Mouse (Mus musculus) limb, embryonic 11.5 days (tissue): ENCODE measurements around the gene Kif13a. TPM values are rescaled to one million over a fixed set of nuclear protein-coding genes. Genes with fewer than 3 reads are reported as not detected.

ENCODE experiments used
- ATAC-seq: fragments of 200-750 bp; cut with Nextera tagmentation; 2 replicates; pipeline ENCODE4 v1.8.0; 2017; ENCODE audit warnings: low read depth; ENCODE audit not compliant: insufficient number of reproducible peaks, low FRiP score, low TSS enrichment
- DNase-seq: peaks from one replicate; pipeline ENCODE4 v3.0.0-alpha.2; 2015; ENCODE audit warnings: low spot score
- H3K27ac ChIP-seq: fragments of 300-500 bp; sonication (generic); replicated peaks from 2 replicates; pipeline ENCODE4 v1.5.1; 2014; ENCODE audit warnings: low read depth, mild to moderate bottlenecking, low read length
- H3K27me3 ChIP-seq: fragments of 300-500 bp; sonication (generic); 2 replicates; pipeline ENCODE4 v1.6.1; 2014; ENCODE audit warnings: mild to moderate bottlenecking, low read length, mixed read lengths; ENCODE audit not compliant: control insufficient read depth, insufficient read depth
- H3K36me3 ChIP-seq: fragments of 300-500 bp; sonication (generic); 2 replicates; pipeline ENCODE4 v1.6.1; 2014; ENCODE audit warnings: mild to moderate bottlenecking, low read length, moderate library complexity, mixed read lengths; ENCODE audit not compliant: control insufficient read depth, insufficient read depth
- H3K4me1 ChIP-seq: fragments of 300-500 bp; sonication (generic); 2 replicates; pipeline ENCODE4 v1.6.1; 2014; ENCODE audit warnings: low read length, mixed read lengths; ENCODE audit not compliant: control insufficient read depth, insufficient read depth
- H3K4me2 ChIP-seq: fragments of 300-500 bp; sonication (generic); 2 replicates; pipeline ENCODE4 v1.6.1; 2014; ENCODE audit warnings: low read depth, mild to moderate bottlenecking, moderate library complexity; ENCODE audit not compliant: severe bottlenecking
- H3K4me3 ChIP-seq: fragments of 300-500 bp; sonication (generic); 2 replicates; pipeline ENCODE4 v1.5.1; 2014; ENCODE audit warnings: low read depth, low read length
- H3K9ac ChIP-seq: fragments of 300-500 bp; sonication (generic); 2 replicates; pipeline ENCODE4 v1.6.1; 2014; ENCODE audit warnings: mild to moderate bottlenecking, low read length
- H3K9me3 ChIP-seq: fragments of 300-500 bp; sonication (generic); 2 replicates; pipeline ENCODE4 v1.6.1; 2016; ENCODE audit warnings: low read length; ENCODE audit not compliant: control insufficient read depth
- WGBS: fragments of 180-500 bp; shearing (Covaris S2); extraction: QIAGEN DNeasy Blood & Tissue Kit; methylation state at CpG from one replicate; pipeline ENCODE4 v1.1.7; 2014; 5-methylcytosine and 5-hydroxymethylcytosine counted together
- polyA plus RNA-seq: library from polyadenylated mRNA; unstranded; fragments of >200 nt; fragmentation: Nextera tagmentation; extraction: Ambion mirVana; gene quantifications from 2 replicates; pipeline ENCODE4 v1.2.1, GENCODE M21; 2014

The Kif13a gene
- polyA plus RNA-seq, 1 experiment from 2014 or later, result 14.2 TPM

DNA sequence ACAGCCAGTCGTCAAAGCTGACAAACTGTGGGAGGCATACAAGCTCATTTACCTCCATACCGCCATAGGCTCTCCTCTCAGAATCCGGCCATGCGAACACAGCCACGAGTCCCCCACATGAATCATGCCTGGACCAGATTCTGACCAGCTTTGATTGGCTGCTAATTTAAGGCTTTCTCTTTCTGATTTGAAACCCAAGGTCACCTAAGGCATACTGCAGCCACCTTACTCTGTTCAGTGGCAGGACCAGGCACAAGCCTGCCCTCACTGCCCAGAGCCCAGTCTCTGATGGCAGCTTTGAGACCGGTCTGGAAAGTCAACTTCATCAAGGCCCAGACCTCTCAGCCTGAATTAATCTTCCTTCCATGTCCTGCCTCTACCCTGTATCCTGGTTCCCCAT lies 17.7 kb downstream of the Kif13a start:
- no peak overlapping the region for H3K4me3 ChIP-seq
- no peak overlapping the region for H3K4me2 ChIP-seq
- H3K27me3 ChIP-seq, result no peaks in the 10 kb centered on the region
- H3K27ac ChIP-seq, result no peak overlapping the region
- H3K4me1 ChIP-seq, result no peaks in the 10 kb centered on the region
- WGBS, result 74% methylated on average over 6 of the region's 6 CpGs
- DNase-seq (no peak), ATAC-seq (no peak)
- no peaks in the 10 kb centered on the region for H3K36me3 ChIP-seq
- H3K9me3 ChIP-seq, result no peaks in the 10 kb centered on the region
- no peak overlapping the region for H3K9ac ChIP-seq

DNA sequence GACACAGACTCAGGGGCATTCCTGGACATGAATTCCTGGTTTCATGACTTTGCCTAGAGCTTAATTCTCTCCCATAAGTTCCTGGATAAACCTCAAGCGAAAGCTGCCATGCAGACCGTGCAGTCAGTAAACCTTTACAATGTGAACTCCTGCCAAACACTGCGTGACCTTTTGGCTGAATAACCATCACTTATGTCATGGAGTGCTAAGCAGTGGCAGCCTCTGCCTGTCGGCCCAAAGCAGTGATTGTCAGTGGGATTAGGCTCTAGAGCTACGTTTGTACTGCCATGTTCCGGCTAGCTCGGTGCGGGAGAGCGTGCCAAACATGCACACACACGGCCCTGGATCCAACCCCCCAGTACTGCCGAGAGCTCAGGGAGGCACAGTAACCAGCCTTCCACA lies 18.6 kb downstream of the Kif13a start:
- H3K4me1 ChIP-seq, result no peaks in the 10 kb centered on the region
- no peak overlapping the region for H3K4me2 ChIP-seq
- H3K27ac ChIP-seq, result no peak overlapping the region
- DNase-seq (no peak), ATAC-seq (no peak)
- H3K9ac ChIP-seq, result no peak overlapping the region
- WGBS, result 59% methylated on average over 11 of the region's 11 CpGs
- H3K4me3 ChIP-seq, result no peak overlapping the region
- no peaks in the 10 kb centered on the region for H3K27me3 ChIP-seq
- H3K36me3 ChIP-seq, result no peaks in the 10 kb centered on the region
- H3K9me3 ChIP-seq, result no peaks in the 10 kb centered on the region

DNA sequence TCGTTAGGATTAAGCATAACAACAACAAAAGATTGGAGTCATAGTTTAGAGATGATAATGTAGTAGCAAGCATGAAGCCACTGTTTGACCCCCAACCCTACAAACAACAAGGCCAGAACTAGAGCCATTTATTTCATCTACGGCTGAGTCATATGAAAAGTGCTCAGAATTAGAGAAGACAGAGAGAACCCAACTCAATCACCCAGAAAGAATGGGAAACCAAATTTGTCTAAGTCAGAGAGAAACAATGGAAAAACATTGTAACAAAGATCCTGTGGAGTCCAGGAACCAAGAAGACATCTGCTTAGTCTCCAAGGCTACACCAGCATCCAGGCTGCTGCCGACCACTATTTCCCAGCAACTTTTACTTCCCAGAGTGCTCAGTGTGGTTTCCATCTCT lies 19.7 kb downstream of the Kif13a start:
- H3K27ac ChIP-seq, result no peak overlapping the region
- no peak for DNase-seq
- H3K4me1 ChIP-seq, result no peaks in the 10 kb centered on the region
- H3K9me3 ChIP-seq, result no peaks in the 10 kb centered on the region
- no peak overlapping the region for H3K4me3 ChIP-seq
- H3K9ac ChIP-seq, result no peak overlapping the region
- H3K4me2 ChIP-seq, result no peak overlapping the region
- ATAC-seq, result no peak
- 82% methylated on average over 3 of the region's 3 CpGs for WGBS
- no peaks in the 10 kb centered on the region for H3K36me3 ChIP-seq
- H3K27me3 ChIP-seq, result no peaks in the 10 kb centered on the region

DNA sequence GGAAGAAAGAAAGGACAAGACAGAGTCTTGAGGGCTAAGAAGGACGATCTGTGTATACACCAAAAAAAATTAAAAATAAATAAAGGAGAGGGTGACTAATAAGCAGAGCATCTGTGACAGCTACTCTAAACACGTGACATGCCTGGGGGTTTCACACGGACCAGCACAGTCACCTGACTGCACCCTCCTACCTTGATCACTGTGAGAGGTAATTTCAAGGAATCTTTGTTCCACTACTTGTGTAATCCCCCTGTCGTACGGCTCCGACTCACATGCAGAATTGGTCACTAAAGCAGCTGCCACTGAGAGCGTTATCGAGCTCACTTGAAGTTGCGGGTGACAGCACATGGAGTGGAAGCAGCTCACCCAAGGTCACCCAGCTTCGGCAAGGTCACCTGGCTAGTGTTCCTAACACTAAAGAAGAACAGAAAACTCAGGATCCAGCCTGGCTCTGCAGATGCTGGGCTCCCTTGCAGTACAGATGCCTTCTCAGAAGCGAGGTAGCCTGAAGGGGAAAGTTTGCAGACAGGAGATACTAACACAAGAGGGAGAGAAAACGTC lies 20.6 kb downstream of the Kif13a start:
- H3K36me3 ChIP-seq, result no peaks in the 10 kb centered on the region
- no peaks in the 10 kb centered on the region for H3K27me3 ChIP-seq
- WGBS, result 76% methylated on average over 12 of the region's 12 CpGs
- no peak overlapping the region for H3K4me3 ChIP-seq
- H3K9ac ChIP-seq, result no peak overlapping the region
- DNase-seq (no peak), ATAC-seq (no peak)
- no peaks in the 10 kb centered on the region for H3K9me3 ChIP-seq
- H3K4me1 ChIP-seq, result no peaks in the 10 kb centered on the region
- H3K27ac ChIP-seq, result no peak overlapping the region
- H3K4me2 ChIP-seq, result no peak overlapping the region

- H3K27me3 ChIP-seq, result no peaks in the 10 kb centered on the region
- no peaks in the 10 kb centered on the region for H3K36me3 ChIP-seq
- ATAC-seq (no peak), DNase-seq (no peak)
- 79% methylated on average over 2 of the region's 2 CpGs for WGBS
- no peak overlapping the region for H3K9ac ChIP-seq
- no peak overlapping the region for H3K4me3 ChIP-seq
- no peak overlapping the region for H3K27ac ChIP-seq
- H3K4me1 ChIP-seq, result no peaks in the 10 kb centered on the region
- no peak overlapping the region for H3K4me2 ChIP-seq
- no peaks in the 10 kb centered on the region for H3K9me3 ChIP-seq
Observed at GRCm38 (mm10) chr13:46908387-46908786, 21.3 kb downstream of the Kif13a start.

- Histone ChIP-seq H3K4me3 (no peak overlapping the region), H3K9me3 (no peaks in the 10 kb centered on the region), H3K4me2 (no peak overlapping the region), H3K9ac (no peak overlapping the region), H3K4me1 (no peaks in the 10 kb centered on the region), H3K27me3 (no peaks in the 10 kb centered on the region), H3K36me3 (no peaks in the 10 kb centered on the region), H3K27ac (no peak overlapping the region)
- no peak for ATAC-seq
- WGBS, result 88% methylated on average over 10 of the region's 10 CpGs
- DNase-seq, result no peak
Observed at GRCm38 (mm10) chr13:46907861-46908260, 21.8 kb downstream of the Kif13a start.

DNA sequence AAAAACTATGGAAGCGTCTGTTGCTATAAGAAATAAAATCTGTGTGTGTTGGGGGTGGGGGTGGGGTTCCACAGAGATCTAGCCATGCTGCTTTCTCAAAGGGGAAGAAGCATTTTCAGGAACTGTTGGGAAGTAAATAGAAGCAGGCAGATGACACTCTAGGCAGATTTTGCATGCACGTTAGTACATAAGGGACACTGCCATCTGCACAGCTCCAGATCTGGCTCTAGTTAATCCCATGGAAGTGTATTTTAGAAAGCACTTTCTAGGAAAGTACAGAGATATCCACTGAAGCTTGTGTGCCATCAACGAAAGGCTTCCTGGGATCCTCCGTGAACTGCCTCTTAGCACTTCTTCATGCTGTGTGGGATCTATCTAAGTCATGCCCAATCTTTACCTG lies 22.6 kb downstream of the Kif13a start:
- Histone ChIP-seq H3K36me3 (no peaks in the 10 kb centered on the region), H3K27me3 (no peaks in the 10 kb centered on the region), H3K4me3 (no peak overlapping the region), H3K27ac (no peak overlapping the region), H3K9ac (no peak overlapping the region), H3K4me2 (no peak overlapping the region), H3K4me1 (no peaks in the 10 kb centered on the region), H3K9me3 (no peaks in the 10 kb centered on the region)
- no peak for DNase-seq
- 93% methylated on average over 4 of the region's 4 CpGs for WGBS
- no peak for ATAC-seq

DNA sequence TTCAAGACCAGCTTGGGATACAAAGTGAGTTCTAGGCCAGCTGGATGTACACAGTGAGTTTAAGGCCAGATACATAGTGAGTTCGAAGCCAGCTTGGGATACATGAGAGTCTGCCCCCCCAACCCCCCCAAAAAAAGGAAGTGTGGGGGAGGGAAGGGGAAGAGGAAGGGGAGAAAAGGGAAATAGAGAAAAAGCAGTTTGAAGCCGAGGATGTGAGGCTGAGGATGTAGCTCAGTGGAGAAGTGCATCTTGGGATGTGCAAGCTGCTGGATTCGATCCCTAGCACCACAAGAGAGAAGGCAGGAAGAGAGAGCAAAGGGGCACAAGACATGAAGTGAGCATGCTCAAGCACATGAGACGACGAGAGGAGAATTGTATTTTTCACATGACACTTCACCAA lies 23.7 kb downstream of the Kif13a start:
- no peak overlapping the region for H3K9ac ChIP-seq
- H3K4me2 ChIP-seq, result no peak overlapping the region
- no peak overlapping the region for H3K4me3 ChIP-seq
- no peaks in the 10 kb centered on the region for H3K27me3 ChIP-seq
- H3K36me3 ChIP-seq, result no peaks in the 10 kb centered on the region
- no peak overlapping the region for H3K27ac ChIP-seq
- ATAC-seq (no peak), DNase-seq (no peak)
- no peaks in the 10 kb centered on the region for H3K4me1 ChIP-seq
- 93% methylated on average over 5 of the region's 5 CpGs for WGBS
- H3K9me3 ChIP-seq, result no peaks in the 10 kb centered on the region

DNA sequence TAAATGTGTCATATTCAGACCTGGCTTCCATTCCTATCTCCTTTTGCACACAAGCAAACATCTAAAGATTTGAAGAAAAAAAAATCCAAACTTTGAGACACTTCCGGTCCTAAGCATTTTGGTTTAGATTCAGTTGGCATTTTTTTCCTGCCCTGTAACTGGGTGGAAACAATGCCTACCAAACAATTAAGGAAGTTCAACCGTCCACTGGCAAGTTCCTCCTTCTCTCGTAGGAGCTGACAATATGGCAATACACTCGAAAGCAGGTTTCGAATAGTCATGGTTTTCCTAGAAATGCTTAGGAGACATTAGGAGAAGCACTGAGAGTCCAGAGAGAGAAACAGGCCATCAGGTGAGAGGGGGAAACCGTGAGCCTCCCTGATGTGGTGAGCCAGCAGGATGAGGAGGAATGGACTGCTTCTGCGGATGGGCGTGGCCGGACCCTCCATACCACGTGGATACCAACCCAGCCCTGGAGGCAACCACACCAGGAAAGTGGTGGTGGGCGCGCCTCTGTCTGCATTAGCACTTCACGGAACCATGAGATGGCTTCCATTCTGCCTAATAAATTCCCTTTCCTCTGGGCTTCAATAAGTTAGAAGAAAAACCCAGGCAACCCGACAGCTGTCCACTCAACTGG lies 24.6 kb downstream of the Kif13a start:
- H3K27ac ChIP-seq, result no peak overlapping the region
- no peaks in the 10 kb centered on the region for H3K36me3 ChIP-seq
- H3K4me2 ChIP-seq, result no peak overlapping the region
- no peak for ATAC-seq
- no peaks in the 10 kb centered on the region for H3K9me3 ChIP-seq
- no peak overlapping the region for H3K9ac ChIP-seq
- WGBS, result 89% methylated on average over 14 of the region's 14 CpGs
- H3K27me3 ChIP-seq, result no peaks in the 10 kb centered on the region
- DNase-seq, result no peak
- H3K4me1 ChIP-seq, result no peaks in the 10 kb centered on the region
- no peak overlapping the region for H3K4me3 ChIP-seq
